Mouse (Mus musculus): ENCODE measurements around the gene Ift46.

Ift46 gene

GRCm38 (mm10) chr9:44767101-44768028, at the start of gene Ift46, which contains the start of gene Arcn1:
Gene Ift46 (plus strand): TSS chr9:44767908.
Gene Arcn1 (minus strand): TSS chr9:44767845.
- peak; percentile 75 for DNase-seq (ENCODE audit: low spot score in 2 of 2)

GRCm38 (mm10) chr9:44718937-44719631, 48.6 kb upstream of the Ift46 start:
- DNase-seq (ENCODE audit: low spot score in 2 of 2), result no peak

- DNase-seq (ENCODE audit: low spot score in 2 of 2), result no peak
Measured at GRCm38 (mm10) chr9:44719632-44720357, 47.9 kb upstream of the Ift46 start.

GRCm38 (mm10) chr9:44720358-44721153, 47.2 kb upstream of the Ift46 start:
- no peak for DNase-seq (ENCODE audit: low spot score in 2 of 2)

GRCm38 (mm10) chr9:44721154-44721876, 46.4 kb upstream of the Ift46 start:
- DNase-seq (ENCODE audit: low spot score in 2 of 2), result no peak

GRCm38 (mm10) chr9:44721877-44722186, 45.9 kb upstream of the Ift46 start:
- DNase-seq (ENCODE audit: low spot score in 2 of 2), result no peak

- DNase-seq (ENCODE audit: low spot score in 2 of 2), result no peak
Measured at GRCm38 (mm10) chr9:44722575-44722974, 45.1 kb upstream of the Ift46 start.

- DNase-seq (ENCODE audit: low spot score in 2 of 2), result no peak
Measured at GRCm38 (mm10) chr9:44723008-44723407, 44.7 kb upstream of the Ift46 start.

GRCm38 (mm10) chr9:44723521-44724041, 44.1 kb upstream of the Ift46 start:
- DNase-seq (ENCODE audit: low spot score in 2 of 2), result no peak

- no peak for DNase-seq (ENCODE audit: low spot score in 2 of 2)
Measured at GRCm38 (mm10) chr9:44724223-44724622, 43.5 kb upstream of the Ift46 start.

- DNase-seq (ENCODE audit: low spot score in 2 of 2), result no peak
Measured at GRCm38 (mm10) chr9:44724665-44725064, 43.0 kb upstream of the Ift46 start.

GRCm38 (mm10) chr9:44726431-44727146, 41.1 kb upstream of the Ift46 start:
- DNase-seq (ENCODE audit: low spot score in 2 of 2), result no peak

GRCm38 (mm10) chr9:44727441-44727840, 40.3 kb upstream of the Ift46 start:
- no peak for DNase-seq (ENCODE audit: low spot score in 2 of 2)

- DNase-seq (ENCODE audit: low spot score in 2 of 2), result no peak
Measured at GRCm38 (mm10) chr9:44732130-44732549, 35.6 kb upstream of the Ift46 start.

- no peak for DNase-seq (ENCODE audit: low spot score in 2 of 2)
Measured at GRCm38 (mm10) chr9:44732921-44733530, 34.7 kb upstream of the Ift46 start.

- no peak for DNase-seq (ENCODE audit: low spot score in 2 of 2)
Measured at GRCm38 (mm10) chr9:44733671-44734523, 33.8 kb upstream of the Ift46 start.

- peak; percentile 58 to 77 for DNase-seq (ENCODE audit: low spot score in 2 of 2)
Measured at GRCm38 (mm10) chr9:44734524-44735494, 32.9 kb upstream of the Ift46 start, which contains the start of gene Phldb1. Gene Phldb1 (minus strand): TSS chr9:44735198.
